Mouse (Mus musculus) embryonic fibroblast, embryonic 13.5 days (primary cell): ENCODE measurements at regions not wholly inside any gene's neighbourhood (a gene's known extent, or its start where the extent isn't known, plus 50 kb on each side); places are given as distances from the start of the nearest gene placed in this dataset.

ENCODE experiments used
- CTCF ChIP-seq: IDR thresholded peaks from 2 replicates; pipeline ENCODE4 v1.5.1; 2011; ENCODE audit warnings: mild to moderate bottlenecking, control low read depth, low read length, moderate library complexity, borderline replicate concordance; ENCODE audit not compliant: insufficient read depth
- POLR2A ChIP-seq: IDR thresholded peaks from 2 replicates; pipeline ENCODE4 v1.6.1; 2011; ENCODE audit warnings: low read depth, mild to moderate bottlenecking, control low read depth, low read length, moderate library complexity

DNA sequence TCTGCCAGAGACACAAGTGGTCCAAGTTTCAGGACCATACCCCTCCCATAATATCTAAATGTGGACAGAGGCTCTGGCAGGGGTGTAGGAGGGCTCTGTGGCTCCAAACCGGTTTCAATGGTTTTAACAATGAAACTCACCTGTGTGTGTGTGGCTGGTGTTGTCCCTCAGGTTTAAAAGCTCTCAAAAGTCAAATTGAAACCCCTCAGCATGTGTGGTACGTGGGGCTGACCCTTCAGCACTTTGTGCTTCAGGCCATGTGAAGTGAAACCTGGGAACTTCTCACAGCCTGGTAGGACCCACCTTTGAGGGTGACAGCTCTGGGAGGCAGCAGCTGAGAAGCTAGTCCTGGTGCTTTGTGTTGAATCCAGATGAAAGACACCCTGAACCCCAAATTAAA lies 52.5 kb upstream of the Dusp22 start:
- TF ChIP-seq POLR2A (no peak), CTCF (no peak)
